Mouse (Mus musculus): Measurements from ENCODE around the gene Phf21a. TPM values are rescaled to one million over a fixed set of nuclear protein-coding genes. Genes with fewer than 3 reads are reported as not detected.
"Not testable (repeated sequence)": the region's sequence is repeated elsewhere in the genome, so short reads cannot be mapped to it uniquely, and the experiment has no call there.

Gene Phf21a
- polyA plus RNA-seq, 1 experiment from 2014 or later = 36.3 TPM

DNA sequence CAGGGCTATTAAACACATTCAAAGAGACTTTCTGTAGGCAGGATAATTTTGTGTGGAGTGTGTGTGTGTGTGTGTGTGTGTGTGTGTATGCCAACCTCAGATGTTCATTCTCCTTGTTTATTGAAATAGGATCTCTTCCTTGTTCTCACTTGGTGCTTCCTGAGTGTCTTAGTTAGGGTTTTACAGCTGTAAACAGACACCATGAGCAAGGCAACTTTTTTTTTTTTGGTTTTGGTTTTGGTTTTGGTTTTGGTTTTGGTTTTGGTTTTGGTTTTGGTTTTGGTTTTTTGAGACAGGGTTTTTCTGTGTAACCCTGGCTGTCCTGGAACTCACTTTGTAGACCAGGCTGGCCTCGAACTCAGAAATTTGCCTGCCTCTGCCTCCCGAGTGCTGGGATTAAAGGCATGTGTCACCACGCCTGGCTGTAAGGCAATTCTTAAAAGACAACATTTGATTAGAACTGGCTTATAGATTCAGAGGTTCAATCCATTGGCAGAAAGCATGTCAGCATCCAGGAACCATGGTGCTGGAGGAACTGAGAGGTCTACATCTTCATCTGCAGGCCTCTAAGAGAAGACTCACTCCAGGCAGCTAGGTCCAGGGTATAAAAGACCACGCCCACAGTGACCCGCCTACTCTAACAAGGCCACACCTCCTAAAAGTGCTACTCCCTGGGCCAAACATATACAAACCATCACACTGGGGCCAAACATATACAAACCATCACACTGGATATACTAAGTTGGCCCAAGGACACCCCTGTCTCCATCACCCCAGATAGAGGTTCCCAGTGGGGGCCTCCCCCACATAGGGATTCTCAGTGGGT, 55.2 kb downstream of the Phf21a start:
- H3K9me3 ChIP-seq (ENCODE audit: control insufficient read depth, low read length); H3K4me1 ChIP-seq (ENCODE audit: control insufficient read depth, insufficient read depth, low read length); H3K27me3 ChIP-seq (ENCODE audit: control insufficient read depth, insufficient read depth, low read length); ATAC-seq (ENCODE audit: low FRiP score, low TSS enrichment); H3K27ac ChIP-seq (ENCODE audit: low read depth, low read length); H3K36me3 ChIP-seq (ENCODE audit: control insufficient read depth, insufficient read depth, low read length); H3K4me3 ChIP-seq (ENCODE audit: low read length); H3K4me2 ChIP-seq (replicated peaks; ENCODE audit: low read depth, low read length); H3K9ac ChIP-seq (ENCODE audit: low read depth, low read length): not testable (repeated sequence)
- WGBS = 85% methylated on average over 5 of the region's 5 CpGs

DNA sequence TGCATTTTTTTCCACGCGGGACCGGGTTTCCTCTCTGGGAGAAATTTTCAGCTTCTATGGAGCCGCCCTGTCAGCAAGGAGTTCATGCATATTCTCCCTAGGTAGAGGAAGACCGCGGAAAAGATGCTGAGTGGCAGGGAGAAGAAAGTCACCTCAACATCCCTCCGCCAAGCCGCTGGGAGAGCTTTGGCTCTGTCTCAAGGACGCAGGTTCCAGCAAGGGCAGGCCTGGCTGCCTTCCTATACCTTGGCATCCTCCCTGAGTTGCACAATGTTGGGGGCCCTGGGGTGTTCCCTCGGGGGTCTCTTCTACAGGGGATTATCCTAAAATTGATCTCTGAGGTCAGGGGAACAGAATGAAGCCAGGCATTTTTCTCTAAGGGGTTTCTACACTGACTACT, 71.4 kb downstream of the Phf21a start:
- Histone ChIP-seq H3K27me3 (ENCODE audit: control insufficient read depth, insufficient read depth, low read length) (no peaks in the 10 kb centered on the region), H3K36me3 (ENCODE audit: control insufficient read depth, insufficient read depth, low read length) (no peaks in the 10 kb centered on the region), H3K27ac (ENCODE audit: low read depth, low read length) (no peak overlapping the region), H3K9me3 (ENCODE audit: control insufficient read depth, low read length) (no peaks in the 10 kb centered on the region), H3K4me1 (ENCODE audit: control insufficient read depth, insufficient read depth, low read length) (no peaks in the 10 kb centered on the region), H3K4me2 (replicated peaks; ENCODE audit: low read depth, low read length) (no peak overlapping the region), H3K9ac (ENCODE audit: low read depth, low read length) (no peak overlapping the region), H3K4me3 (ENCODE audit: low read length) (no peak overlapping the region)
- 60% methylated on average over 10 of the region's 10 CpGs for WGBS
- no peak for ATAC-seq (ENCODE audit: low FRiP score, low TSS enrichment)

DNA sequence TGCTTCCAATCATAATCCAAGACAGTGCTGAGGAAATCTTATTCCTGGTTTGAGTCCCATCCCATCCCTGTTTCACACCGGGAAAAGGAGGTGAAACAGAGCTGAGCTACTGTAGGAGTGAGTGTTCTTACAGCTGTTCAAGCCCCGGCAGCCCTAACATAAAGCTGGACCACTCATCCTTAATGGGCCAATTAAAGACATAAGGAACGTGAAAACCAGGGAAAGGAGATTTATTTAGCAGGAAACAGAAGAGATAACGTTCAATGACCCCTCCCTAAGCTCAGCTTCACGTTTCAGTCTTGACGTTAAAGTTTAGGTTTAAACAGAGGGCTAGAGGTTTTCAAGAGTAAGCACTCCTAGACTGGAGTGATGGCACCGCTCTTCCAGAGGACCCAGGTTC, 74.0 kb downstream of the Phf21a start:
- no peak for ATAC-seq (ENCODE audit: low FRiP score, low TSS enrichment)
- H3K4me1 ChIP-seq (ENCODE audit: control insufficient read depth, insufficient read depth, low read length) = no peaks in the 10 kb centered on the region
- no peak overlapping the region for H3K9ac ChIP-seq (ENCODE audit: low read depth, low read length)
- 26% methylated on average over 7 of the region's 7 CpGs for WGBS
- H3K27me3 ChIP-seq (ENCODE audit: control insufficient read depth, insufficient read depth, low read length) = no peaks in the 10 kb centered on the region
- no peak overlapping the region for H3K4me3 ChIP-seq (ENCODE audit: low read length)
- H3K9me3 ChIP-seq (ENCODE audit: control insufficient read depth, low read length) = no peaks in the 10 kb centered on the region
- H3K4me2 ChIP-seq (replicated peaks; ENCODE audit: low read depth, low read length) = no peak overlapping the region
- no peaks in the 10 kb centered on the region for H3K36me3 ChIP-seq (ENCODE audit: control insufficient read depth, insufficient read depth, low read length)
- H3K27ac ChIP-seq (ENCODE audit: low read depth, low read length) = no peak overlapping the region

- Histone ChIP-seq H3K27ac (ENCODE audit: low read depth, low read length) (no peak overlapping the region), H3K4me3 (ENCODE audit: low read length) (no peak overlapping the region), H3K4me2 (replicated peaks; ENCODE audit: low read depth, low read length) (no peak overlapping the region), H3K4me1 (ENCODE audit: control insufficient read depth, insufficient read depth, low read length) (no peaks in the 10 kb centered on the region), H3K9me3 (ENCODE audit: control insufficient read depth, low read length) (no peaks in the 10 kb centered on the region), H3K27me3 (ENCODE audit: control insufficient read depth, insufficient read depth, low read length) (no peaks in the 10 kb centered on the region), H3K36me3 (ENCODE audit: control insufficient read depth, insufficient read depth, low read length) (no peaks in the 10 kb centered on the region), H3K9ac (ENCODE audit: low read depth, low read length) (no peak overlapping the region)
- WGBS = 68% methylated on average over 8 of the region's 8 CpGs
- ATAC-seq (ENCODE audit: low FRiP score, low TSS enrichment) = no peak
Observed at GRCm38 (mm10) chr2:92171046-92171643, 78.2 kb downstream of the Phf21a start.

DNA sequence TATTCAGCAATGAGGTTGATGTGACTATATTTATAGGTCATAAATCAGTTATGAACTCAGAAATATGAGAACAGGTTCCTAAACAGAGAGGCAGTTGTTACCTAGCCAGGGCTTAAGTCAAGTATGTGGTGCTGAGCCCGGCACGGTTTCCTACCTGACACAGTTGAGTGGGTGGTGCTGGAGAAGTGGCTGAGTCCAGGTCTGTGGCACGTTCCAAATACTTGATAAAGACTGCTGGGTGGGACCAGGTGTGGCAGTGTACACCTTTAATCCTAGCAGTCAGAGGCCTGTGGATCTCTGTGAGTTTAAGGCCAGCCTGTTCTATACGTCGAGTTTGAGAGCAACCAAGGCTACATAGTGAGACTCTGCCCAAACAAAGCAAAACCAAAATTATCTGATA, 79.4 kb downstream of the Phf21a start:
- H3K4me3 ChIP-seq (ENCODE audit: low read length) = no peak overlapping the region
- no peak for ATAC-seq (ENCODE audit: low FRiP score, low TSS enrichment)
- H3K4me2 ChIP-seq (replicated peaks; ENCODE audit: low read depth, low read length) = no peak overlapping the region
- H3K27ac ChIP-seq (ENCODE audit: low read depth, low read length) = no peak overlapping the region
- no peaks in the 10 kb centered on the region for H3K36me3 ChIP-seq (ENCODE audit: control insufficient read depth, insufficient read depth, low read length)
- no peaks in the 10 kb centered on the region for H3K9me3 ChIP-seq (ENCODE audit: control insufficient read depth, low read length)
- no peak overlapping the region for H3K9ac ChIP-seq (ENCODE audit: low read depth, low read length)
- WGBS = 73% methylated on average over 5 of the region's 5 CpGs
- H3K27me3 ChIP-seq (ENCODE audit: control insufficient read depth, insufficient read depth, low read length) = no peaks in the 10 kb centered on the region
- no peaks in the 10 kb centered on the region for H3K4me1 ChIP-seq (ENCODE audit: control insufficient read depth, insufficient read depth, low read length)

DNA sequence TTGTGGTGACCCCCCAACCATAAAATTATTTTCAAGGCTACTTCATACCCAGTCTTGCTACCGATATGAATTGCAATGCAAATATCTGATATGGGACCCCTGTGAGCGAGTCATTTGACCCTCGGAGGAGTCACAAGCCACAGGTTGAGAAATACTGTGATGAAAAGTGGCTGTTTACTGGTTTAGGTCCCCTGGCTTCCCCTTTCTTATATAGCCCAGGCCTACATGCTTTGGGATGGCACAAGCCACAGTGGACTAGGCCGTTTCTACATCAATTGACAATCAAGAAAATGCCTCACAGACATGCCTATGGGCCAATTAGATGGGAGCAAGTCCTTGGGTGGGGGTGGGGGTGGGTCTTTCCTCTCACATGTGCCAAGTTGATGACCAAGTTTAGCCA, 80.3 kb downstream of the Phf21a start:
- Histone ChIP-seq H3K9me3 (ENCODE audit: control insufficient read depth, low read length) (no peaks in the 10 kb centered on the region), H3K27me3 (ENCODE audit: control insufficient read depth, insufficient read depth, low read length) (no peaks in the 10 kb centered on the region), H3K27ac (ENCODE audit: low read depth, low read length) (no peak overlapping the region), H3K9ac (ENCODE audit: low read depth, low read length) (no peak overlapping the region), H3K36me3 (ENCODE audit: control insufficient read depth, insufficient read depth, low read length) (no peaks in the 10 kb centered on the region), H3K4me1 (ENCODE audit: control insufficient read depth, insufficient read depth, low read length) (no peaks in the 10 kb centered on the region), H3K4me2 (replicated peaks; ENCODE audit: low read depth, low read length) (no peak overlapping the region), H3K4me3 (ENCODE audit: low read length) (no peak overlapping the region)
- WGBS = 84% methylated on average over 4 of the region's 4 CpGs
- no peak for ATAC-seq (ENCODE audit: low FRiP score, low TSS enrichment)

GRCm38 (mm10) chr2:92174265-92174664, 81.3 kb downstream of the Phf21a start:
- no peak for ATAC-seq (ENCODE audit: low FRiP score, low TSS enrichment)

DNA sequence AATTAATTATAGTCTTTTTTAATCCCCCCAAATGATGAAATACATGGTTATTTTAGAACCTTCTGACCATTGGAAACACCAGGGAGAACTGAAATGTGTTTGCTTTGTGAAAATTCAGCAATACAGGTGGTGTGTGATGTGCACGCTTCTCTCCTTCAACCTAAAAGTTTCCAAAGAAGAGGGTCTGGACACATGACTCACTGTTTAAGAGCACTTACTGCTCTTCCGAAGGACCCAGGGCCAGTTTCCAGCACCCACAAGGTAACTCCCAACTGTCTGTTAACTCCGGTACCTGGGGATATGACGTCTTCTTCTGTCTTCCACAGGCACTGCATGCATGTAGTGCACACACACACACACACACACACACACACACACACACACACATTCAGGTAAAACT, 82.1 kb downstream of the Phf21a start:
- no peak overlapping the region for H3K4me3 ChIP-seq (ENCODE audit: low read length)
- no peak overlapping the region for H3K4me2 ChIP-seq (replicated peaks; ENCODE audit: low read depth, low read length)
- H3K27ac ChIP-seq (ENCODE audit: low read depth, low read length) = no peak overlapping the region
- H3K9me3 ChIP-seq (ENCODE audit: control insufficient read depth, low read length) = no peaks in the 10 kb centered on the region
- 89% methylated on average over 4 of the region's 4 CpGs for WGBS
- no peaks in the 10 kb centered on the region for H3K27me3 ChIP-seq (ENCODE audit: control insufficient read depth, insufficient read depth, low read length)
- no peak for ATAC-seq (ENCODE audit: low FRiP score, low TSS enrichment)
- no peaks in the 10 kb centered on the region for H3K4me1 ChIP-seq (ENCODE audit: control insufficient read depth, insufficient read depth, low read length)
- no peak overlapping the region for H3K9ac ChIP-seq (ENCODE audit: low read depth, low read length)
- no peaks in the 10 kb centered on the region for H3K36me3 ChIP-seq (ENCODE audit: control insufficient read depth, insufficient read depth, low read length)

More at GRCm38 (mm10) chr2:92174265-92174664, 81.3 kb downstream of the Phf21a start:
- Histone ChIP-seq H3K4me2 (replicated peaks; ENCODE audit: low read depth, low read length) (no peak overlapping the region), H3K4me1 (ENCODE audit: control insufficient read depth, insufficient read depth, low read length) (no peaks in the 10 kb centered on the region), H3K27ac (ENCODE audit: low read depth, low read length) (no peak overlapping the region), H3K27me3 (ENCODE audit: control insufficient read depth, insufficient read depth, low read length) (no peaks in the 10 kb centered on the region), H3K9ac (ENCODE audit: low read depth, low read length) (no peak overlapping the region), H3K9me3 (ENCODE audit: control insufficient read depth, low read length) (no peaks in the 10 kb centered on the region), H3K36me3 (ENCODE audit: control insufficient read depth, insufficient read depth, low read length) (no peaks in the 10 kb centered on the region), H3K4me3 (ENCODE audit: low read length) (no peak overlapping the region)
- 70% methylated on average over 7 of the region's 7 CpGs for WGBS

DNA sequence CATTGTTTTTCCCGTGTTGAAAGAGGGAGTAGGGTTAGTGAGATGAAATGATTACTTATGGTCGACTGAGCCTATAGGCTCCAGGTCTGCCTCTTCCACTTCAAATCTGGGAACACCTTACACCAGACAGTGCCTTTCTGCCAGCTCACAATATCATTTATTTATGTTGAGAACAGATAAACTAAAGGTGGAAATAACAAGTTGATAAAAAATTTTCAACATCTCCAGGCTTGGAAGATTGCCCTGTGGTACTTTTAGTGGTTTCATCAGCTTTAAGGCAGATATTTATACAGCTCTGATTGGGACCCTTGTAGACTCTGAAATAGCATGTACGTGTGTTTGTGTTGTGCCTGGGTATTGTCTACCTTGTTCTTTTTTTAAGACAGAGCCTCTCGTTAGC, 83.4 kb downstream of the Phf21a start:
- no peak for ATAC-seq (ENCODE audit: low FRiP score, low TSS enrichment)
- Histone ChIP-seq H3K27ac (ENCODE audit: low read depth, low read length) (no peak overlapping the region), H3K36me3 (ENCODE audit: control insufficient read depth, insufficient read depth, low read length) (no peaks in the 10 kb centered on the region), H3K4me2 (replicated peaks; ENCODE audit: low read depth, low read length) (no peak overlapping the region), H3K27me3 (ENCODE audit: control insufficient read depth, insufficient read depth, low read length) (no peaks in the 10 kb centered on the region), H3K9ac (ENCODE audit: low read depth, low read length) (no peak overlapping the region), H3K4me1 (ENCODE audit: control insufficient read depth, insufficient read depth, low read length) (no peaks in the 10 kb centered on the region), H3K9me3 (ENCODE audit: control insufficient read depth, low read length) (no peaks in the 10 kb centered on the region), H3K4me3 (ENCODE audit: low read length) (no peak overlapping the region)
- 54% methylated on average over 4 of the region's 4 CpGs for WGBS

Measured in kidney, embryonic 14.5 days (tissue).